Mouse (Mus musculus): ENCODE measurements at regions not wholly inside any gene's neighbourhood (a gene's known extent, or its start where the extent isn't known, plus 50 kb on each side); places are given as distances from the start of the nearest gene placed in this dataset.

GRCm38 (mm10) chrX:158920217-158920616 lies 289.9 kb upstream of the Rps6ka3 start:
- in situ Hi-C loops (cut with MboI, MseI), result loop anchor here (5.0 to 10.0 kb wide), 2 partner anchors 983 to 1185 kb away; no protein-coding TSS in a partner anchor

DNA sequence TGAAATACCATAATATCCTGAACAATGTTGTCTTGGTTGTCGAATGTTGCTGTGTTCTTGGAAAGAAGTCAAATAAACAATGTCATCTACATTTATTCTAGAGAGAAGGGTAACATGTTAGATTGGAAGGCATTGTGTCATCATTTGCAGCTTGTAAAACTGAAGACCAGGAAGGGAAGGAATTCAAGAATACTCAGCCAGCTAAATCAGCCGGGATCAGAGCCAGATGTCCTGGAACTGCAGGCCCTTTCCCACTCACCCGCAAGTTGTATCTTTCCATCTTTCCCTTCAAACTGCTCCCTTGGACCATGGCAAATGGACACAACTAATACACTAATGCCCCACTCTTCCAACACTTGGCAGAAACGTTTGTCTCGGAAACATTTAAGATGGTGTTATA lies 288.7 kb upstream of the Rps6ka3 start:
- in situ Hi-C loops (cut with MboI, MseI), result loop anchor here (5.0 to 10.0 kb wide), 2 partner anchors 984 to 1187 kb away; no protein-coding TSS in a partner anchor

DNA sequence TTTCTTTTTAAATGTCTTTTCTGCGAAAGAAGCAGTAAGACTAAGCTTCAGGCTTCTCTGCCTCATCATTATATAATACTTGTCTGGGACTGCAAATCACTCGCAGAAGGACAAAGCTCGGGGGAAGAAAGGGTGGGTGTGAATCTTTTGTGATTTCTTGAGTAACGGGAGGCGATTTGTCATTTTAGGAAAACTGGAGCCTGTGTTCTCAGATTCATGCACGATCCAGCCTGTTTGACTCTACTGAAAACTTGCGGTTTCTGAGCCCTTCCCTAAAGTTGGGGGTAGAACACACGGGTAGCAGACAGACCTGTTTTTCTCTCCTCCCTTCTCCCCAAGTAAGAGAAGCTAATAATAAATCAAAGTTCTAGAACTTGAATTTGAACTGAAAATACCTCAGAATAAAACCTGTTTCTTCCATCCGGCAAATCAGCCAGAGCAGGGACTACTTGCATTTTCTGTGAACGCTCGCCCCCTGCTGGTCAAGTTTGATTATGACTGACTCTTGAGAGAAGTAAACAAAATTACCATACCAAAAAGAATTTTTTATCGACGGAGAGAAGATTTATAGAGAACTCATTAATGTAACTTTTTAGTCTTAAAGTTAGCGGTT lies 288.2 kb upstream of the Rps6ka3 start:
- in situ Hi-C loops (cut with MboI, MseI), result loop anchor here (5.0 to 10.0 kb wide), 2 partner anchors 985 to 1187 kb away; no protein-coding TSS in a partner anchor

GRCm38 (mm10) chrX:158923081-158923561 lies 287.0 kb upstream of the Rps6ka3 start:
- in situ Hi-C loops (cut with MboI, MseI), result loop anchor here (5.0 to 10.0 kb wide), 2 partner anchors 986 to 1188 kb away; no protein-coding TSS in a partner anchor

DNA sequence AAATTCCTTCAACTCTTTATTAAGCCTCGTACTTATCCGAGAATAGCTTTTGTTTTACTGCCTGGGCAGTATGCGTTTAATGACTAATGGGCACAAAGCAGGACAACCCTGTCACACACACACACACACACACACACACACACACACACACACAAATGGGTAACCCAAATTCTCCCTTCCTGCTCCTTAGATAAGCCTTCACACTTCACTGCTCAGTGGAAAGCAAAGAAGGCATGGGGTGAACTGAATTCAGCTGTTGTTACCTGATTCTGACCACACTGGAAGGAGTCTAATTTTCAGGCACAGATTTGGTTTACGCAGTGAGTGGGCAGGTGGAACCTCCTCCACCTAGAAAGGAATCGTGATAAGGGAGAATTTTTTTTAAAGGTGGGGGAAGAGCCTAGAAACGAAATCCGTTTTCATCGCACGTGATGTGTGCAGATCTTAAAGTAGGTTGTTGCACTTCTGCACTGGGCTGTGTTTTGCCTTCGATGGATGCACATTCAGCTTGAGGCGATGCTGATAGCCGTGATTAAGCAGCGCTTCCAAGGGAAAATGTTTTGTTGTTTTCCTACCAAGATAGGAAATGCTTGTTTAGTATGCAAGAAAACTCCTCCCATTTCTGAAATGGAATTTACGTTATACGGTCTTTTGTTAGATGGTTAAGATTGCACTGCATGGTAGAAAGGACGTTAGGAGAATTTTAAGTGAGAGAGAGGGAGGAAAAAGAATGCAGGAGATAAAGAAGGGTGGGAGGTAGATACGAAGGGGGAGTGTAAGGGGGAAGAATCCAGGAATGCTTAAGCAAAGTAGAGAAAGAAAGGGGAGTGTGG lies 286.2 kb upstream of the Rps6ka3 start:
- in situ Hi-C loops (cut with MboI, MseI), result loop anchor here (5.0 to 10.0 kb wide), 2 partner anchors 987 to 1189 kb away; no protein-coding TSS in a partner anchor

DNA sequence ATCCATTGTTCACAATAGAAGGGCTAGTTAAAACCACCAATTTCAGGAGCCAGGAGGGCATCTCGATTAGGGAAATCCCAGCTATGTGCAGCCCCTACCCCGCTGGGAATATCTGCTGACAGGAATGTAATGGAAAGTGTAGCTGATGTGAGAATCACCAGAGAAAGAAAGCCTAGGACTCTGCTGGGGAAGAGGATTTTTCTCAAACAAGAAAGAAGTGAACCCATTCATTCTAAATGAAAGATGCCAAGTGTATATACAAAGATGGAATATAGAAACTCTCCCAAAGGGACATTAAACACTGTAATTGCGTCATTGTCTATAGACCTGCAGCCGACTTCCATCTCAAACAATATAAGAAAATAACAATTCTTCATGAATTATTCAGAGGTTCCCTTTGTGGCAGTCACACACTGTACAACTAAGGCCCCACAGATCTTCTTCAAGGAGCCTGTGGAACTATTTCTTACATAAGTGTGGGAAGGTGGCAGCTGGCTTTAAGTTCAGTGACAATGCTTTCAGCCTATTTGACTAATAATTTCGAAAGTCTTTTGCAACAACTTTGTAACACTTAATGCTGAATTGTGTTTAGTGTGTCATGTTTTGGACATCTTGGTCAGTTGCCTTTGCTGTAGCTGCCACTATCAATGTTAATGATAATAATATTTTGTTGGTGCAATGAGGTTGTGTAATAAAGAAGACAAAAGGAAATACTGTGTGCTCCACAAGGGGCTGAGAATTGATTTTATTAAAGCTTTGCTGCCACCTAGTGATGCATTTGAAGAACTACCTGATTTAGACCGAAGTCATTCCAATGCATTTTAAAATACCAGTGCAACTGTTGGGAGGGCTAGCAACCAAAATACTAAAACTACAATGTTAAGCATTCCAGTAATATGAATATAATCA lies 285.4 kb upstream of the Rps6ka3 start:
- in situ Hi-C loops (cut with MboI, MseI), result loop anchor here (5.0 to 25.0 kb wide), 3 partner anchors 338 to 1190 kb away; no protein-coding TSS in a partner anchor

DNA sequence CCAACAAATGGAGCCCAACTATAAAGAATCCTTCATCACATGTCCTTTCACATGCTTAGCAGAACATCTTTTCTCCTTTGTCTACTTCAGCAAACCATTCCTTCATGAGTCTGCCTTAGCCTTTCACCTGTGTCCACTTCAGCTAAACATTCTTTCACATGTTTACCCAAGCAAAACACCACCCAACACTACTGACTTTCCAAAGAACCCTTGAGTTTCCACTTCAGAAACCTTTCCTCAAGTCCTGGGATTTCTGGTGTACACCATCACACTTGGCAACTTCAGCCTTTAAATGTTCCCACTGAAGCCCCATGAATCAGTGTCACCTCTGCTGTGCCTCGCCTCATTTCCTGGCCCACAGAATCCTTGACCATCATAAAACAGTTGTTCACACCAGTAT lies 278.2 kb upstream of the Rps6ka3 start:
- in situ Hi-C loops (cut with MboI, MseI), result loop anchor here (25.0 kb wide), 1 partner anchor 330 kb away; no protein-coding TSS in a partner anchor

GRCm38 (mm10) chrX:158947191-158947590 lies 262.9 kb upstream of the Rps6ka3 start:
- in situ Hi-C loops (cut with MboI, MseI), result loop anchor here (25.0 kb wide), 1 partner anchor 315 kb away; no protein-coding TSS in a partner anchor

DNA sequence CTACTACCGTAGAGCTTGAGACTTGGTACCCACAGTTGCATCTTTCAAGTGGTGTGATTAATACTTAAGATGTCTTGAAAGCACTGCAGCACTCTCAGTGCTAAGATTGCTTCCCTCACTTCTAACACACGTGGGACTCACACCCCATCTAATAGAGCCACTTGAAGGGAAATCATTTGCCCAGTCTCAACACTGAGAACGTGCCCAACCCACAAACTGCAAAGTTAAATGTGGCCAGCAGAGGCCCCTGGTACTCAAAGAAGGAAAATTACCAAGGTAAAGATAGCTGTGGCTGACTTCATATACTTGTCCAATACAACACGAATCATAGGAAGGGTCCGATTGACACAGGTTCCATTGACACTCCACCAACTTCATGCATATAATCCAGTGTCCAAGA lies 238.4 kb upstream of the Rps6ka3 start:
- in situ Hi-C loops (cut with MboI, MseI), result no loop called here

DNA sequence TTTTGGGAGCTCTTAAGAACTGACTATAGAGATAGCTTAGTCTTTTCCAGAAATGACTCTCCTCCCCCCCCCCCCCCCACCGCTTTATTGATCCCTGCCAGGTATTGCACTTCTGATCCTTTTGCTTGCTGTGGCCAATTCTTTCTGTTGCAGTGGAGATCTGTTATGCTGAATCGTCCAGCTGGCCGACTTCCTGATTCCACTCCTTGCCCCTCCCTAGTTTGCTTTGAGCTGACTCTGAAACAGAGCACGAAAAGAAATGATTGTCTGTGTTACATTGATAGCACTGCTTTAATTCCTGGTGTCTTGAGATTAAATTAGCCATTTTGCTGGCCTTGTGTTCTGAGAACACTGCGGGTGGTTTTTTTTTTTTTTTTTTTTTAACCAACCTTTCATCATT lies 233.5 kb upstream of the Rps6ka3 start:
- in situ Hi-C loops (cut with MboI, MseI), result no loop called here

DNA sequence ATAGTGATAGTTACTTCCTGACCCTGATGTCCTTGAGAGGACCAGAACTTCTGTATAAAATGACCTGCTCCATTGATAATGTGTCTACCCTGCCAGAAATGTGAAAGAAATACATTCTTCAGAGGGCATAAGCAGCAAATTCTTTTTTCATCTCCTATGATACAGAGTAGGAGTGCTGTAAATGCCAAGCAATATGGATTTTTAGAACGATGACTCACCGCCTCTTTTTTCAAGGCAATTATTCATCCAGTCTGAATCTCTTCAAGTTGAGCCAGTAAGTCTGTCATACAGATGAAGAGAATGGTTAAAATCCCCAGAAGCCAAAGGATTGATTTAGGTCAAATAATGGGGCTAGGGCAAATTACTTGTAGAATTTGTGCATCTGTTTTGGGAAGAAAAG lies 225.4 kb upstream of the Rps6ka3 start:
- in situ Hi-C loops (cut with MboI, MseI), result no loop called here

DNA sequence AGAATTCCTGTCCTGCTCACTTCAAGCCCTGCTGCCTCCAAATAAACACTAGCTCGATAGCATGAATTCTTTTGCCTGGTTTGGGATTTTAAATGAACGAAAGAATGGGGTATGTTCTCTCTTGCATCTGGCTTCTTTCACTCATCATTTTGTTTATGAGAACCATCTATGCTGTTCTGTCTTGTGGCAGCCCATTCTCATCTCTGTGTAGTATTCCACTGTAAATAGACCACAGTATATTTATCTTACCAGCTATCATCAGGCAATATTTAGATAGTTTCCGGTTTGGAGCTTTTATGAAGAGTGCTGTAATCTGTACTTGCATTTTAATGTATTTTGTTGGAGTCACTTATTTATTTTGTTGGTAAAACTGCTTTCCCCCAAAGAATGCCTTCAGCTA lies 222.4 kb upstream of the Rps6ka3 start:
- in situ Hi-C loops (cut with MboI, MseI), result no loop called here

DNA sequence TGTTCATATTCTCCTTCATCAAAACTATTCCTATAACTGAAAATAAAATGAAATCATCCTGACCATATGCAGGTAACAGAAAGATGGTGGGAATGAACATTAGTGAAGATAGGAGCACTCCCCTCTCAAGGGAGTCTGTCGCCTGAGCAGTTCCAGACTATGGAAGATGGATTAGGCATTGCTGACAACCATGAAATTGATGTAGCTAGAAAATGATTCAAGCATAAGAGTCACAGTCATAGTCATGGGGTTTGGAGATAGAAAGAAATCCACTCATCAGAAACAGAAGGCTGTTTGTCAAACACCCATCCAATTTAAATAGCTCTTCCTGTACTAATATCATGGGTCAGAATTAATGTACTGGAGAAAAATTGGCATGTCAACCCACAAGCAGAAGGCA lies 191.2 kb upstream of the Rps6ka3 start:
- in situ Hi-C loops (cut with MboI, MseI), result no loop called here

DNA sequence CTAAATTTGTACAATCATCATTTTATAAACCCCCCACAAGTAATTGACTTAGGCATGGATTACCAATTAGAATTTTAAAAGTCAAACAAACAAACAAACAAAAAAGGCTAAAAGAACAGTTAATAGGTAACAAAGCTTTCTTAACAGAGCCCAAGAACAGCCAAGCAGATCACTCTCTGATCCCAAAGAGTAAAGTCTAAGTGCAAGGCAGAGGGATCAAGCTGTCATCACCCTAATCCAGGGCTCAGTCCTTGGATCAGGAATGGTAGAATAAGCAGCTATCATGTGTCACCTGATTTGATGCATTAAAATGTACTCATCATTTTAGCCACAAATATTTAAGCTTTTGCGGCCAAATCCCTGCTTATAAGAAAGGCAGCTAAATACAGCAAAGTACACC lies 183.8 kb upstream of the Rps6ka3 start:
- in situ Hi-C loops (cut with MboI, MseI), result no loop called here

- in situ Hi-C loops (cut with MboI, MseI), result no loop called here
Measured at GRCm38 (mm10) chrX:159031927-159032326, 178.2 kb upstream of the Rps6ka3 start.

DNA sequence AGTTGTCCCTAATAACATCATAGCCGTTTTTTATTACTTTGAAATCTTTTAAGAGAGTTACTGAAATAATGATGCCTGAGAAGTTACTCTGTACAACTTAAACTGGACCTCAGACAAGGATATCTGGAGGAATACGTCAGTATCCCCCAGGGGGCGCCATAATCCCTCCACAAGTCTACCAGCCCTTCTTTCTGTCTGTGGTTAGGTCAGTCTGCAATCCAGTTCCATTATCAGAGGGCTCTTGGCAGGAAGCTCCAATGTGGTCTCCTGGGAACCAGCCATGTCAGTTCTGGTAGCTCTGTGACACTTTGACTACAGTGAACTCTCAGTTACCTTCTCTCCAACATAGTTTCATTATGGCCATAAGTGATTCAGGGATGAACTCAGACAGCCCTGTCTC lies 166.7 kb upstream of the Rps6ka3 start:
- in situ Hi-C loops (cut with MboI, MseI), result no loop called here

DNA sequence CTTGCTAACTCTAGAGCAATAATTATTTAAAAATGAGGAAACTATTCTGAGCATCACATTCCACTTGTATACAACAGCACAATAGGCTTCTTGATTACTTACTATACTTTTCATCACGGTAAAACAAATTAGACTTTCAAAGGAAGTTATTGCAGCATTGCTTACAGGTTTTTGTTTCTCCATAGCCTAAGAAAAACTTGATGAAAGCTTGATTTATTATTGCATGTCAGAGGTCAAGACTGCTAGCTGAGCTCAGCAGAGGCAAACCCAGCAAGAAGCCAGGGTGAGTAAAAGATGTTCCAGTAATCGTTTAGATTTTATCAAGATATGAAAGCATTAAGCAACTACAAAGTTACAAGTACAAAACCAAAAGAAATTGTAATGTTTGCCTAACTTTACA lies 162.2 kb upstream of the Rps6ka3 start:
- in situ Hi-C loops (cut with MboI, MseI), result no loop called here

DNA sequence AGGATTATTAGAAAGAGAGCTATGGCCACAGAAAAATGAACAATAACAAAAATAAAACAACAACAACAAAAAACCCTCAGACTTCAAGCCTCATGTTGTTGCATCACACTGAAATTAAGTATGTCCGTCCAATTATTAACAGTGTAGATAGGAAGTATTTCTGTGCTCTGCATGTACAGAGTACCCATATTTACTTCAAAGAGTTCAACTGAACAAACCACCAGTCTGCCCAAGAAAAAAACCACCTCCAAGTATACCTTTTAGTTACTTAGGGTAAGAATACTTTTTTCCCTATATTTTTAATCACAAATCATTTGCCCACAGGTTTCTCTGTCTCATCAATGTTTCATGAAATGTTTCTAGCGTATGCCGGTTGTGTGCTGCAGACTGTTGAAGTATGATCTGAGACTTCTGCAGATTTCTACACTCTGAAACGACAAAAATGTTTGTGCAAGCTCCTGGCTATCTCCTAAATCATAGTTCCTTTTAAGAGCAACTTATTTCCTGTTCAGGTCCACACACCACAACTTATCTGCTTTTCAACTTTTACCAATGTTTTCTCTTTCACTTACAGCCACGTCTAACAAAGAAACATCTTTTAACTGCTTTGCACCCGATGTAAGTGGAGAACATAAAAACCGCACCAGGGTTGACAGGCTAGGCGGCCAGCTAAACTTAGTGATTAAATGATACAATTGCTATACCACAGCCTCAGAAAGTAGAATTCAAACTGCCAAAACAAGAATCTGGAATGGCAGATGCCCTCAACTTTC lies 154.2 kb upstream of the Rps6ka3 start:
- in situ Hi-C loops (cut with MboI, MseI), result loop anchor here (10.0 kb wide), 1 partner anchor 209 kb away; no protein-coding TSS in a partner anchor

- in situ Hi-C loops (cut with MboI, MseI), result loop anchor here (10.0 kb wide), 1 partner anchor 208 kb away; no protein-coding TSS in a partner anchor
Measured at GRCm38 (mm10) chrX:159056462-159056805, 153.7 kb upstream of the Rps6ka3 start.

DNA sequence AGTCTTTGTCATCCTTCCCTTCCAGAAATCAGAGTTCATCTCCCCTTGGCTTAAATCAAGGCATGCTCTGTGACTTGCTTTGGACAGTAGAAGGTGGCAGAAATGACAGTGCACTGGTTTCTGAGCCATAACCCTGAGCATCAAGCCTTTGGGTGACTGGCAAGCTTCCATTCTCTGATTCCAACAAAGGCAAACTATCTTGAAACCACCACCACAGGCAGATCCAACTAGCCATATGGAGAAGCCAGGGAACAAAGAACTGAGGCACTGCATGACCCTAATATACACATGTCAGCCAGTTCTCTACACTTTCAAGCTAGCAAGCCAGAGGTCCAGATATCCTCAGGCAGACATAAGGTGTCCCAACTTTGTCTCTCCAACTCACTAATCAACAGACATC lies 151.2 kb upstream of the Rps6ka3 start:
- in situ Hi-C loops (cut with MboI, MseI), result loop anchor here (10.0 kb wide), 1 partner anchor 206 kb away; no protein-coding TSS in a partner anchor

Data from T-helper 2 cell (primary cell).